Mouse (Mus musculus) midbrain, embryonic 15.5 days (tissue): ENCODE data around the gene Col9a1. TPM values are rescaled to one million over a fixed set of nuclear protein-coding genes. Genes with fewer than 3 reads are reported as not detected.
A peak's percentile ranks its signal among the peaks of the same experiment; 100 is the strongest.

Experiments
- ATAC-seq: fragments of 200-750 bp; cut with Nextera tagmentation; replicated peaks from 2 replicates; pipeline ENCODE4 v1.8.0; 2017; ENCODE audit warnings: moderate TSS enrichment
- H3K27ac ChIP-seq: fragments of 300-500 bp; sonication (generic); 2 replicates; pipeline ENCODE4 v1.5.1; 2015; ENCODE audit warnings: mild to moderate bottlenecking, inconsistent platforms
- H3K27me3 ChIP-seq: fragments of 300-500 bp; sonication (generic); replicated peaks from 2 replicates; pipeline ENCODE4 v1.6.1; 2015; ENCODE audit warnings: inconsistent platforms
- H3K36me3 ChIP-seq: fragments of 300-500 bp; sonication (generic); replicated peaks from 2 replicates; pipeline ENCODE4 v1.6.1; 2015; ENCODE audit warnings: inconsistent platforms
- H3K4me1 ChIP-seq: fragments of 300-500 bp; sonication (generic); 2 replicates; pipeline ENCODE4 v1.6.1; 2015; ENCODE audit warnings: inconsistent platforms
- H3K4me2 ChIP-seq: fragments of 300-500 bp; sonication (generic); 2 replicates; pipeline ENCODE4 v1.6.1; 2015; ENCODE audit warnings: inconsistent platforms, mild to moderate bottlenecking, moderate library complexity
- H3K4me3 ChIP-seq: fragments of 300-500 bp; sonication (generic); 2 replicates; pipeline ENCODE4 v1.5.1; 2015; ENCODE audit warnings: mild to moderate bottlenecking, inconsistent platforms
- H3K9ac ChIP-seq: fragments of 300-500 bp; sonication (generic); 2 replicates; pipeline ENCODE4 v1.6.1; 2015; ENCODE audit warnings: mild to moderate bottlenecking, inconsistent platforms
- H3K9me3 ChIP-seq: fragments of 300-500 bp; sonication (generic); 2 replicates; pipeline ENCODE4 v1.6.1; 2016; ENCODE audit warnings: inconsistent platforms
- WGBS: fragments of 180-500 bp; shearing (Covaris S2); methylation state at CpG from one replicate; pipeline ENCODE4 v1.1.7; 2015; ENCODE audit warnings: mixed read lengths; 5-methylcytosine and 5-hydroxymethylcytosine counted together
- polyA plus RNA-seq: library from polyadenylated mRNA; unstranded; fragments of >200 nt; fragmentation: Nextera tagmentation; extraction: Ambion mirVana; gene quantifications from 2 replicates; pipeline ENCODE4 v1.2.1, GENCODE M21; 2015

Col9a1 gene
- polyA plus RNA-seq, 1 experiment from 2014 or later, result 1.1 TPM

- Histone ChIP-seq H3K9me3 (no peaks in the 10 kb centered on the region), H3K9ac (no peak overlapping the region), H3K27ac (no peak overlapping the region), H3K27me3 (no peaks in the 10 kb centered on the region), H3K4me1 (no peaks in the 10 kb centered on the region), H3K4me3 (no peak overlapping the region), H3K36me3 (no peaks in the 10 kb centered on the region), H3K4me2 (no peak overlapping the region)
- ATAC-seq, result peak; percentile 62; the same call in 1 of the 2 replicates
- WGBS, result 84% methylated on average over 4 of the region's 4 CpGs
Measured at GRCm38 (mm10) chr1:24225825-24226526, 48.6 kb downstream of the Col9a1 start.

DNA sequence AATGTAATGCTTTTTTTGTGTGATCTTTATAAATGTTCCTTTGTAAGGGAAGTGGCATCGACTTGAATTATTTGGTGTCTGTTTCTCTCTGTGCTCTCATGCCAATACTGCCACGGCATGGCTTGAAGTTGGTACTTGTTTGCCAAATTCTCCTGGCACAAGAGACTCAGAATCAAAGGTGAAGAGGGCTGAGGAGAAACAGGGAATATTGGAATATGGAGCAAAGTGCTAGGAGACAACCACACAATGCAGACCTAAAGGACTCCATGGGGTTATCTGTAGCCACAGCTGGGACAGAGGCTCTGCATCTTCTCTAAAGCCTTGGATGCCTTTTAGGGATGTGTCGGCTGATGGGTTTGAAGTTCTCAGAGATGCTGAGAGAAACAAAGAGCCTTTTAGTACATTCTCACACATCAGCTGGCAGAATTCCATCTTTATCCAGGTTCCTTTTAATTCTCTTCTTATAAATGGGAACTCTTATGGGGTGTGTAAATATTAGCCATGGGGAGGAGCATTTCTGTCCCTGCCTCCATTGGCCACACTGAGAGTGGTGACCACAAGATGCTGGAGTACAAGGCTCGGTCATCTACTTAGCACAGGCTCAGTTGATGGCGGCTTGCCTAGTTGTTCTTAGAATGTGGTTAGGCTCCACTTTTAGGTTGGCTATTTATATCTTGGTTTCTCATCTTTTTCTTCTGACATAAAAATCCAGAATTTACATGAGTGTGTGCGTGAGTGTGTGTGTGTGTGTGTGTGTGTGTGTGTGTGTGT lies 49.7 kb downstream of the Col9a1 start:
- Histone ChIP-seq H3K27ac (no peak overlapping the region), H3K9ac (no peak overlapping the region), H3K27me3 (no peaks in the 10 kb centered on the region), H3K9me3 (no peaks in the 10 kb centered on the region), H3K4me1 (0 out of 2 replicates have a peak, but pooled peaks cover 4% of the 10 kb centered on the region), H3K4me3 (no peak overlapping the region), H3K36me3 (no peaks in the 10 kb centered on the region), H3K4me2 (no peak overlapping the region)
- WGBS, result 82% methylated on average over 6 of the region's 6 CpGs
- ATAC-seq, result no peak

DNA sequence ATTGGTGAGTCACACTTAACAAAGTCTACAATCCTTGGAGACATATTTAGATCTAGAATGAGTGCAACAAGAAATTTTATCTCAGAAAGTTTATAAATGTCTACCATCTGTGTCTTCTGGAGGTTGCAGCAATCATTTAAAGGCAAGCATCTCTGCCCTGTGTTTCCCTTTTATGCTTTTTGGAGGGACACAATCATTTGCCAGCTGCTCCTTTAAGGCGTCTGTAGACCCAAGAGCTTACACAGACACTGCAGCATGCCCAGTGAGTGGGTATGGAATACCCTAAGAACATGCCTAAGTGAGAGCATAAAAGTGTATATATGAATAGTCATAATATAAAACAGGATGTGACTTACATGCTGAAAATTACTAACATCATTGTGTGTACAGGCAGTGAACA lies 52.1 kb downstream of the Col9a1 start:
- WGBS, result 83% methylated on average over 1 of the region's 1 CpGs
- no peak overlapping the region for H3K4me2 ChIP-seq
- no peak overlapping the region for H3K9ac ChIP-seq
- ATAC-seq, result no peak
- no peaks in the 10 kb centered on the region for H3K27me3 ChIP-seq
- no peaks in the 10 kb centered on the region for H3K36me3 ChIP-seq
- H3K4me3 ChIP-seq, result no peak overlapping the region
- H3K27ac ChIP-seq, result no peak overlapping the region
- H3K9me3 ChIP-seq, result no peaks in the 10 kb centered on the region
- H3K4me1 ChIP-seq, result 0 out of 2 replicates have a peak, but pooled peaks cover 6% of the 10 kb centered on the region

DNA sequence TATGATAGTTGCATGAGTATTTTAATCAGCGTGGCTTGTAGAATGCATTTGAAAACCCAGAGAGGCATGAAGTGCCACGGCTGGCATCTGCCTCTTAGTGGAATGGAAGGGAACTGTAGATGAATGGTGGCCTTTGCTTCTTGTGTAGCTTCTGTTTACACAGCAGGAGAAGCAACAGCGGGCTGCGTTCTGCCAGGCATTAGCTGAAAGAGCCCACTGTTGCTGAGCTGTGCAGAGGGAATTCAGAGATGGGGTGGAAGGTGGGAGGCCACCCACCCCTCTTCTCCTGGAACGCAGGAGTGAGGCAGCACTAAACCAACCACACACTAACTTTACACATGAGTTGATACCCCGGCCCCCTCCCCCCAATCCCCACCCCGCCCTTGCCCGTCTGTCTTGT lies 53.0 kb downstream of the Col9a1 start:
- Histone ChIP-seq H3K4me3 (no peak overlapping the region), H3K4me1 (0 out of 2 replicates have a peak, but pooled peaks cover 6% of the 10 kb centered on the region), H3K36me3 (no peaks in the 10 kb centered on the region), H3K9me3 (no peaks in the 10 kb centered on the region), H3K9ac (no peak overlapping the region), H3K4me2 (no peak overlapping the region), H3K27ac (no peak overlapping the region), H3K27me3 (no peaks in the 10 kb centered on the region)
- ATAC-seq, result peak; percentile 69
- 31% methylated on average over 8 of the region's 8 CpGs for WGBS

- Histone ChIP-seq H3K4me3 (no peak overlapping the region), H3K4me1 (0 out of 2 replicates have a peak, but pooled peaks cover 6% of the 10 kb centered on the region), H3K27ac (no peak overlapping the region), H3K27me3 (no peaks in the 10 kb centered on the region), H3K9me3 (no peaks in the 10 kb centered on the region), H3K4me2 (no peak overlapping the region), H3K9ac (no peak overlapping the region), H3K36me3 (no peaks in the 10 kb centered on the region)
- ATAC-seq, result no peak
- 54% methylated on average over 3 of the region's 3 CpGs for WGBS
Measured at GRCm38 (mm10) chr1:24231504-24232270, 54.3 kb downstream of the Col9a1 start.

GRCm38 (mm10) chr1:24236330-24236729 lies 58.9 kb downstream of the Col9a1 start:
- Histone ChIP-seq H3K9ac (no peak overlapping the region), H3K4me2 (no peak overlapping the region), H3K4me1 (0 out of 2 replicates have a peak, but pooled peaks cover 6% of the 10 kb centered on the region), H3K4me3 (no peak overlapping the region), H3K27ac (no peak overlapping the region), H3K36me3 (no peaks in the 10 kb centered on the region), H3K27me3 (no peaks in the 10 kb centered on the region; the same call in 1 of the 2 replicates), H3K9me3 (no peaks in the 10 kb centered on the region)
- 82% methylated on average over 1 of the region's 1 CpGs for whole genome bisulfite sequencing
- ATAC-seq, result no peak

DNA sequence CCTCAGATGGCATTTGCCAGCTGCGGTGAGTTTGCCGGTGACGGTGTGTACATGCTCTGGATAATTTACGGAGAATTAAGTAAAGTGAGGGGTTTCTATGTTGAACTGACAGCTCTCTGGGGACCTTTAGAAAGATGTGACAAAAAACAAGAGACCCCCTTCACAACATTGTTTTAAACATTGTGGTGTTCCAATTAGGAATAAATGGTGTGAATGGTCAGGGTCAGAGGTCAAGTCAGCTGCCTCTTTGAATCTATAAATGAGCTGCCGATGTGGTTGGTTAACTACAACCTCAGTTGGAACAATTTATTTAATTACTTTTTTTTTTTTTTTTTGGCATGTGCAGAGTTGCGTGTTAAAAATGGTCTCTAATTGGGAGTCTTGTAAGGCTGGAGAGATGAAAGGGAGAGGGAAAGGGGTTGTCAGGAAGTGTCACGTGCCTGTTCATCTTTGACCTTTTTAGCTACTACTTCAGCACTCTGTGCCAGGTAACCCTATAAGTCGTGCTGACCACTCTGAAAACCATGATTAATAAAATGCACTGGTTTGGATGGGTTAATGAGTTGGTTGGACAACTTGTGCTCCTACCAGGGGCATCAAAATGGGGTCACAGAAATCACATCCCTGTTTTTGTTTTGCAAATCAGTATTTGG lies 62.8 kb downstream of the Col9a1 start:
- no peak overlapping the region for H3K9ac ChIP-seq
- H3K27ac ChIP-seq, result no peak overlapping the region
- no peak overlapping the region for H3K4me2 ChIP-seq
- 23% methylated on average over 8 of the region's 8 CpGs for WGBS
- no peaks in the 10 kb centered on the region for H3K9me3 ChIP-seq
- H3K4me1 ChIP-seq, result no peaks in the 10 kb centered on the region
- no peak for ATAC-seq
- no peaks in the 10 kb centered on the region; the same call in 1 of the 2 replicates for H3K27me3 ChIP-seq
- H3K4me3 ChIP-seq, result no peak overlapping the region
- H3K36me3 ChIP-seq, result no peaks in the 10 kb centered on the region

- Histone ChIP-seq H3K36me3 (no peaks in the 10 kb centered on the region), H3K9me3 (no peaks in the 10 kb centered on the region), H3K4me3 (no peak overlapping the region), H3K27me3 (no peaks in the 10 kb centered on the region; the same call in 1 of the 2 replicates), H3K27ac (no peak overlapping the region), H3K9ac (no peak overlapping the region), H3K4me1 (peaks cover 8% of the 10 kb centered on the region), H3K4me2 (no peak overlapping the region)
- 78% methylated on average over 10 of the region's 10 CpGs for WGBS
- no peak for ATAC-seq
Measured at GRCm38 (mm10) chr1:24244931-24245330, 67.5 kb downstream of the Col9a1 start.

DNA sequence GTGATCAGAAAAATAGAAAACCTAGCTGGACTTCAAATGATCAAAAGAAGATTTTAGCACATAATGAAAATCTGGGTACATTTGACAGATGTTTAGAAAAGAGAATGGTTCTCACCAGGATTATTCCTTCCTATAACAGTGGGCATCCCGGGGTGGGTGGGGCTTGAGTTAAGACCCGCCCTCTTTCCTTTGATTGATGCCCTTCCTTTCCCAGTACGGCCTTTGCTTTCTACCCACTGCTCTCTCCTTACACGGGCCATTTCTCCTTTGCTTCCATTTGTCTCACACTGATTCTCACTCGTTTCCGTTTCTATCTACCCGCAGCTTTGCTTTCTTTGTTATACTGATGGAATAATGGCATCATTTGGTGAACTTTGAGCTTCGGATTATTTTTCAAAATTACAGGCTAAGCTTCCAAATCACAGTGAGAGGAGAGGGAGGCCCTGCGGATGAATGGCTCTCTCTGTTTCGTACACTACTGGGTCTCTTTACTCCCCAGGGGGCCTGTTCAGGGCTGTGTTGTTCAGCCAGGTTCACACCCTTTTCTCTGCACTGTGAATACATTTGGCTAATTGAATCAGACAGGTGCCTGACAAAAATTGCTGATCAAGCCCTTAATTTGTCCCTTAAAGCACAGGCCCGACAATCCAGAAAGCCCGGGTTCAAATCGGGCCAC lies 68.4 kb downstream of the Col9a1 start:
- Histone ChIP-seq H3K27ac (no peak overlapping the region), H3K9me3 (no peaks in the 10 kb centered on the region), H3K4me2 (no peak overlapping the region), H3K4me1 (peaks cover 8% of the 10 kb centered on the region), H3K36me3 (no peaks in the 10 kb centered on the region), H3K27me3 (peaks cover 3% of the 10 kb centered on the region; the same call in 1 of the 2 replicates), H3K9ac (no peak overlapping the region), H3K4me3 (no peak overlapping the region)
- WGBS, result 47% methylated on average over 13 of the region's 13 CpGs
- ATAC-seq, result 0 out of 2 replicates have a peak, but pooled peaks have one; percentile 53

DNA sequence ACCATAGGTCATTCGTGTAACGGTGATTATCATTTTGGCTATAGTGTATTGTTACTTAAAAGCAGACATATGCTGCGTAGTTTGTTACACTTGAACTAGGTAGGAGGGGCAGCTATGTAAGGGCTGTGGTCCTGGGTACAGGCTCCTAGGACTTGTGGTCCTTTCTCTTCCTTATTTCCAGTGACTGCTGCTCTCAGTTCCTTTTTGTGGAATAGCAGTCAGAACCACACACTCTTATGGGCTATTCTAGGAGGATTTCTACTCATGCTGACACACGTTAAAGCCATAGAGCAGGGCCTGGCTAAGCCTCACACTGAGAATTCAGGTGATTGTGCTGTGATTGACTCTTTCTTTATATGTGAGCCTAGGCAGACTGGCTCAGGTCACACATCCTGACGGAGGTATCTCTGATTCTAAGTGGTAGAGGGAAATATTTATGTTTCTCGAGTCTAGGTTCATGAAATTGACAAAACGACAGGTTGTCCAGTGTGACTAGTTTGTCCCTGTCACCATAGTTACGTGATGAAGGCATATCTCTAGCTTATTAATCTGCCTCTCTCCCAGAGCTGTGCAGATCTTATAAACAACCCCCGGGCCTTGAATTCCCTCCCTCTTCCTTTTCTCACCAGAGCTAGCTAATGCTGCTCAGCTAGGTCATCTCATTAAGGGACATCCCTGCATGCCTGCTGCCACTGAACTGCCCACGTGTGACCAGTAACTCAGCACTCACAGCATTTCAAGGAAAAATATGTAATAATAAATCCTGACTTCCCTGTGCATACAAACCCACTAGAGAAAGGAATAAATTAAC lies 71.1 kb downstream of the Col9a1 start:
- Histone ChIP-seq H3K4me3 (no peak overlapping the region), H3K27me3 (0 out of 2 replicates have a peak, but pooled peaks cover 3% of the 10 kb centered on the region), H3K4me2 (no peak overlapping the region), H3K9me3 (no peaks in the 10 kb centered on the region), H3K9ac (no peak overlapping the region), H3K4me1 (peaks cover 8% of the 10 kb centered on the region), H3K36me3 (no peaks in the 10 kb centered on the region), H3K27ac (peak overlapping the region; percentile 73)
- peak; percentile 83 for ATAC-seq
- 55% methylated on average over 10 of the region's 10 CpGs for WGBS
